Mouse (Mus musculus) ES-E14 (cell line): ENCODE results near the gene Ndel1.

Experiments
- CHD2 ChIP-seq: IDR thresholded peaks from 2 replicates; pipeline ENCODE4 v1.6.1; 2014; ENCODE audit warnings: mild to moderate bottlenecking, low read depth, low read length, inconsistent platforms
- HCFC1 ChIP-seq: IDR thresholded peaks from 2 replicates; pipeline ENCODE4 v1.6.1; 2012; ENCODE audit warnings: low read length, inconsistent platforms, borderline replicate concordance; ENCODE audit not compliant: insufficient read depth
- MAFK ChIP-seq: IDR thresholded peaks from 2 replicates; pipeline ENCODE4 v1.6.1; 2014; ENCODE audit warnings: mild to moderate bottlenecking, low read depth, low read length, inconsistent platforms; ENCODE audit not compliant: insufficient read depth
- ZC3H11A ChIP-seq: IDR thresholded peaks from 2 replicates; pipeline ENCODE4 v1.6.1; 2012; ENCODE audit warnings: low read depth, mild to moderate bottlenecking, inconsistent platforms, low read length, borderline replicate concordance
- ZNF384 ChIP-seq: IDR thresholded peaks from 2 replicates; pipeline ENCODE4 v1.6.1; 2012; ENCODE audit warnings: low read depth, low read length, inconsistent platforms

DNA sequence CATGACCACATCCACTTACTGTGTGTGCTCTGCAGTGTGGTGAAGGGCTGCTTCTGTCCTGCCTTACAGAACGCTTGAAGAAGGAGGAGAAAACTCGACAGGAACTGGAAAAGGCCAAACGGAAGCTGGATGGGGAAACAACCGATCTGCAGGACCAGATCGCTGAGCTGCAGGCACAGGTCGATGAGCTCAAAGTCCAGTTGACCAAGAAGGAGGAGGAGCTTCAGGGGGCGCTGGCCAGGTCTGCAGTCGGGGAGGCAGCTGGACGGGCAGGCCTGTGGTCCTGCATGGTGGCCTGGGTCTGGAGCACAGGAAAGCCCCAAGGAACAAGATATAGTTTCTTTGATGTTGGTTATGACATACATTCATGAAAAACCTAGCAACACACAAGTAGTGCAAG is 79.9 kb downstream of the Ndel1 start:
- TF ChIP-seq MAFK (no peak), CHD2 (no peak), ZNF384 (no peak), HCFC1 (no peak), ZC3H11A (no peak)
